In the genomic region with DNA sequence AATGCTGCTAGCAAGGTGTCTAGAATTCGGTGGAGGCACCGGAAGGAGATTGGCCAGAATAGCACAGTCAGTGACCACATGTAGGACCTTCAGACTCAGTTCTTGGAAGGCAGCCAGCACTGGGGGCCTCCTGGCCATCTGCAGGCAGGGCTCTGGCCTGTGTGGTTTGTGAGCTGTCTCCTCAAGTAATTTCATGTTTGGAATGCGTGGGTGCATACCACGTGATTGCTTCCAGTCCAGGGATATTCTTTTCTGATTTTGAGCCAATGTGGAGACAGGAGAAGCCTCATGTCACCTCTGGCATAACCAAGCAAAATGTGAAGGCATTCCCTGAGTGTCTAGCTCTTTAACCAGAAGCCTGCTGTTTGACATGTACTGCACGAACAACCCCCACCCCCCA, we compare ENCODE assay signal across 9 mouse cellular contexts. TPM values are rescaled to one million over a fixed set of nuclear protein-coding genes. Genes with fewer than 3 reads are reported as not detected.
A peak's percentile ranks its signal among the peaks of the same experiment; 100 is the strongest.
DNase-seq lines count a peak whose midpoint lies in the region; ATAC-seq and TF ChIP-seq lines count a peak whose summit lies in the region.
"Had no signal": no experiment of that assay in that cellular context is flagged by ENCODE, and none has a peak within 500 bp of the region (broad histone marks: within the 10 kb centered on the region; RNA-seq: fewer than 3 reads in every experiment).

No protein-coding gene starts in this region.

- peak overlapping the region; percentile 73 for H3K27ac ChIP-seq in embryonic facial prominence, embryonic 10.5 days (replicated peaks)
- peak overlapping the region; percentile 84 for H3K27ac ChIP-seq in heart, embryonic 16.5 days (ENCODE audit: low read length)
- 0 out of 2 replicates have a peak overlapping the region, but pooled peaks have one; percentile 69 for H3K27ac ChIP-seq in limb, embryonic 14.5 days (replicated peaks; ENCODE audit: low read depth, low read length)
- no peak overlapping the region for H3K27ac ChIP-seq in thymus, adult 2 months (ENCODE audit: control insufficient read depth, insufficient read depth, low read length)
- no peak overlapping the region for H3K27ac ChIP-seq in left cerebral cortex, adult 2 months
- H3K27ac ChIP-seq: neural tube, embryonic 13.5 days had no signal

- no peaks in the 10 kb centered on the region for H3K36me3 ChIP-seq in embryonic facial prominence, embryonic 10.5 days (replicated peaks)
- no peaks in the 10 kb centered on the region for H3K36me3 ChIP-seq in heart, embryonic 16.5 days (ENCODE audit: control insufficient read depth, insufficient read depth)
- peaks cover 7% of the 10 kb centered on the region; the same call in 1 of the 2 replicates for H3K36me3 ChIP-seq in limb, embryonic 14.5 days (ENCODE audit: control insufficient read depth, insufficient read depth, low read length)
- no peaks in the 10 kb centered on the region for H3K36me3 ChIP-seq in thymus, adult 2 months (ENCODE audit: control insufficient read depth, insufficient read depth, low read length)
- H3K36me3 ChIP-seq: neural tube, embryonic 13.5 days had no signal

- ATAC-seq in heart, embryonic 16.5 days (replicated peaks; ENCODE audit: extremely low read depth, insufficient read depth, low FRiP score) = peak; percentile 89
- ATAC-seq in limb, embryonic 14.5 days (ENCODE audit: low FRiP score, low read depth) = peak; percentile 17; the same call in 1 of the 2 replicates

- no peak for TF ChIP-seq POLR2A in limb, embryonic 14.5 days (IDR thresholded peaks at IDR 0.05; ENCODE audit: borderline replicate concordance, extremely low read depth, insufficient read depth, insufficient read length)
- no peak for TF ChIP-seq POLR2A in thymus, adult 2 months (IDR thresholded peaks at IDR 0.05; ENCODE audit: control insufficient read depth, extremely low read depth, insufficient read depth, low read length, poor library complexity)

- H3K4me3 ChIP-seq in embryonic facial prominence, embryonic 10.5 days = no peak overlapping the region
- H3K4me3 ChIP-seq in heart, embryonic 16.5 days (ENCODE audit: low read length) = no peak overlapping the region
- no peak overlapping the region for H3K4me3 ChIP-seq in limb, embryonic 14.5 days (replicated peaks; ENCODE audit: low read length)
- no peak overlapping the region for H3K4me3 ChIP-seq in thymus, adult 2 months (ENCODE audit: control insufficient read depth, insufficient read depth, low read length)
- no peak overlapping the region for H3K4me3 ChIP-seq in left cerebral cortex, adult 2 months
- H3K4me3 ChIP-seq: neural tube, embryonic 13.5 days had no signal

- TF ChIP-seq CTCF in thymus, adult 2 months (IDR thresholded peaks at IDR 0.05; ENCODE audit: borderline replicate concordance, control insufficient read depth, extremely low read depth, insufficient read depth, low read length, poor library complexity) = no peak
- no peak for TF ChIP-seq CTCF in left cerebral cortex, adult 2 months (IDR thresholded peaks at IDR 0.05)

- DNase-seq in right cerebral cortex, postnatal 4 days = peak; percentile 29
- DNase-seq in right cerebral cortex, adult 2 months (ENCODE audit: low spot score in 2 of 2) = no peak
- peak; percentile 26 for DNase-seq in embryonic facial prominence, embryonic 10.5 days (ENCODE audit: low spot score)
- peak; percentile 50 for DNase-seq in limb, embryonic 14.5 days (ENCODE audit: low spot score)
- DNase-seq in testis, postnatal 10 days (ENCODE audit: low spot score) = peak; percentile 86
- no peak for DNase-seq in thymus, adult 2 months
- DNase-seq in left cerebral cortex, adult 2 months (ENCODE audit: extremely low spot score in 1 of 2, low spot score in 2 of 2) = no peak

- 69% methylated on average over 5 of the region's 5 CpGs for WGBS in embryonic facial prominence, embryonic 10.5 days
- 13% methylated on average over 5 of the region's 5 CpGs for WGBS in heart, embryonic 16.5 days
- 25% methylated on average over 5 of the region's 5 CpGs for WGBS in limb, embryonic 14.5 days
- 34% methylated on average over 5 of the region's 5 CpGs for WGBS in thymus, adult 2 months

- H3K4me1 ChIP-seq in embryonic facial prominence, embryonic 10.5 days = peaks cover 43% of the 10 kb centered on the region
- H3K4me1 ChIP-seq in heart, embryonic 16.5 days (ENCODE audit: control insufficient read depth, insufficient read depth, low read length) = peaks cover 55% of the 10 kb centered on the region
- peaks cover 51% of the 10 kb centered on the region for H3K4me1 ChIP-seq in limb, embryonic 14.5 days (ENCODE audit: control insufficient read depth, insufficient read depth, low read length)
- no peaks in the 10 kb centered on the region for H3K4me1 ChIP-seq in thymus, adult 2 months (replicated peaks; ENCODE audit: control insufficient read depth, insufficient read depth, low read length)

- H3K27me3 ChIP-seq in embryonic facial prominence, embryonic 10.5 days (replicated peaks; ENCODE audit: low read depth, poor library complexity, severe bottlenecking) = no peaks in the 10 kb centered on the region
- no peaks in the 10 kb centered on the region for H3K27me3 ChIP-seq in heart, embryonic 16.5 days (ENCODE audit: control insufficient read depth, insufficient read depth, low read length)
- no peaks in the 10 kb centered on the region for H3K27me3 ChIP-seq in limb, embryonic 14.5 days (ENCODE audit: control insufficient read depth, insufficient read depth, low read length)
- H3K27me3 ChIP-seq in thymus, adult 2 months (ENCODE audit: control insufficient read depth, insufficient read depth, low read length) = no peaks in the 10 kb centered on the region
- H3K27me3 ChIP-seq: neural tube, embryonic 13.5 days had no signal

- intact Hi-C loops in left cerebral cortex, adult 2 months (cut with DNase I) = no loop called here

- H3K4me2 ChIP-seq in heart, embryonic 16.5 days (ENCODE audit: low read depth, low read length) = no peak overlapping the region
- H3K4me2 ChIP-seq in limb, embryonic 14.5 days (replicated peaks; ENCODE audit: low read depth, low read length, severe bottlenecking) = no peak overlapping the region
- H3K4me2 ChIP-seq: neural tube, embryonic 13.5 days had no signal

- no peak overlapping the region for H3K9ac ChIP-seq in heart, embryonic 16.5 days (ENCODE audit: low read length)
- H3K9ac ChIP-seq in limb, embryonic 14.5 days (ENCODE audit: low read depth, low read length, severe bottlenecking) = no peak overlapping the region; the same call in 1 of the 2 replicates
- H3K9ac ChIP-seq: neural tube, embryonic 13.5 days had no signal

- no peaks in the 10 kb centered on the region for H3K9me3 ChIP-seq in embryonic facial prominence, embryonic 10.5 days
- no peaks in the 10 kb centered on the region for H3K9me3 ChIP-seq in heart, embryonic 16.5 days (replicated peaks; ENCODE audit: control insufficient read depth, low read length)
- no peaks in the 10 kb centered on the region for H3K9me3 ChIP-seq in limb, embryonic 14.5 days (ENCODE audit: control insufficient read depth, low read length)
- H3K9me3 ChIP-seq: neural tube, embryonic 13.5 days had no signal

RNA-seq across cellular contexts. Expression of a gene that starts 28.8 kb away (rescaled TPM):
- 3.2 and 3.3 TPM in 2 replicates for polyA plus RNA-seq in embryonic facial prominence, embryonic 10.5 days (2016; fragmentation: Nextera tagmentation; extraction: Ambion mirVana)
- 63.4 and 65.6 TPM in 2 replicates for polyA plus RNA-seq in heart, embryonic 16.5 days (2015; fragmentation: Nextera tagmentation; extraction: Ambion mirVana)
- 102 and 124 TPM in 2 replicates for polyA plus RNA-seq in limb, embryonic 14.5 days (2012; rRNA removed)
- 224 and 233 TPM in 2 replicates for polyA plus RNA-seq in limb, embryonic 14.5 days (2014; fragmentation: Nextera tagmentation; extraction: Ambion mirVana)
- 35.8 TPM in 2 replicates for polyA plus RNA-seq in thymus, adult 2 months (2012; rRNA removed)
- total RNA-seq in left cerebral cortex, adult 2 months (2021) = 100 to 1,000 TPM; 200 to 236 TPM

Comparison
In these comparisons a context has a peak if more than half of its experiments do, and no peak if none do; other contexts are left out.
1. DNase-seq: peak in right cerebral cortex, postnatal 4 days (single experiment), embryonic facial prominence, embryonic 10.5 days (single experiment), limb, embryonic 14.5 days (single experiment) and testis, postnatal 10 days (single experiment); none in right cerebral cortex, adult 2 months (0 of 2), thymus, adult 2 months (single experiment) and left cerebral cortex, adult 2 months (0 of 2).
2. H3K27ac ChIP-seq: peak in embryonic facial prominence, embryonic 10.5 days (single experiment), heart, embryonic 16.5 days (single experiment) and limb, embryonic 14.5 days (single experiment); none in thymus, adult 2 months (single experiment) and left cerebral cortex, adult 2 months (single experiment).